Comparison of ENCODE assay signal across 8 mouse cellular contexts in genomic region chr5:118459391-118459792, GRCm38 (mm10).
DNase-seq lines count a peak whose midpoint lies in the region; ATAC-seq lines count a peak whose summit lies in the region.

No protein-coding gene starts in this region.

- peaks cover 20% of the 10 kb centered on the region; the same call in 1 of the 2 replicates for H3K27me3 ChIP-seq in forebrain, embryonic 13.5 days
- no peaks in the 10 kb centered on the region for H3K27me3 ChIP-seq in intestine, embryonic 14.5 days (replicated peaks; ENCODE audit: control insufficient read depth, insufficient read depth, low read length)

- WGBS in forebrain, embryonic 13.5 days: 0% methylated on average over 12 of the region's 12 CpGs
- 3% methylated on average over 12 of the region's 12 CpGs for WGBS in intestine, embryonic 14.5 days

- no peak for ATAC-seq in forebrain, embryonic 13.5 days
- ATAC-seq in intestine, embryonic 14.5 days (replicated peaks; ENCODE audit: low FRiP score, low TSS enrichment, low read depth): peak; percentile 59

- peaks cover 14% of the 10 kb centered on the region for H3K4me1 ChIP-seq in forebrain, embryonic 13.5 days
- peaks cover 14% of the 10 kb centered on the region for H3K4me1 ChIP-seq in intestine, embryonic 14.5 days (replicated peaks; ENCODE audit: control insufficient read depth, insufficient read depth, low read length)

- no peak overlapping the region for H3K27ac ChIP-seq in forebrain, embryonic 13.5 days
- no peak overlapping the region for H3K27ac ChIP-seq in intestine, embryonic 14.5 days (ENCODE audit: low read depth)

- peak; percentile 31 to 36 for DNase-seq in urinary bladder, adult 18-20 months (ENCODE audit: low spot score in 2 of 2)
- no peak for DNase-seq in urinary bladder, postnatal 10 days (ENCODE audit: low spot score)
- peak; percentile 75 for DNase-seq in intestine, embryonic 14.5 days (ENCODE audit: low spot score)
- DNase-seq in lung, postnatal 36 days: peak; percentile 55
- peak; percentile 40 for DNase-seq in urinary bladder, postnatal 25 days (ENCODE audit: low spot score)
- DNase-seq in Muller cell, postnatal 12 days (ENCODE audit: inconsistent ontology term): no peak
- DNase-seq in T-cell, adult 2 months (ENCODE audit: low spot score): no peak

- peak overlapping the region; percentile 57 for H3K4me2 ChIP-seq in forebrain, embryonic 13.5 days
- H3K4me2 ChIP-seq in intestine, embryonic 14.5 days (ENCODE audit: low read length): peak overlapping the region; percentile 60

- no peaks in the 10 kb centered on the region for H3K9me3 ChIP-seq in forebrain, embryonic 13.5 days (replicated peaks)
- H3K9me3 ChIP-seq in intestine, embryonic 14.5 days (ENCODE audit: control insufficient read depth, low read length): no peaks in the 10 kb centered on the region

- H3K4me3 ChIP-seq in forebrain, embryonic 13.5 days: 0 out of 2 replicates have a peak overlapping the region, but pooled peaks have one; percentile 13
- peak overlapping the region; percentile 23 for H3K4me3 ChIP-seq in intestine, embryonic 14.5 days (ENCODE audit: low read depth, low read length)

- H3K9ac ChIP-seq in forebrain, embryonic 13.5 days: no peak overlapping the region
- H3K9ac ChIP-seq in intestine, embryonic 14.5 days (ENCODE audit: low read length): peak overlapping the region; percentile 29; the same call in 1 of the 2 replicates

- H3K36me3 ChIP-seq in forebrain, embryonic 13.5 days (ENCODE audit: poor library complexity, severe bottlenecking): no peaks in the 10 kb centered on the region
- H3K36me3 ChIP-seq in intestine, embryonic 14.5 days (ENCODE audit: control insufficient read depth, insufficient read depth, low read length): no peaks in the 10 kb centered on the region

Comparison
In these comparisons a context has a peak if more than half of its experiments do, and no peak if none do; other contexts are left out.
1. DNase-seq: peak in urinary bladder, adult 18-20 months (2 of 2), intestine, embryonic 14.5 days (single experiment), lung, postnatal 36 days (single experiment) and urinary bladder, postnatal 25 days (single experiment); none in urinary bladder, postnatal 10 days (single experiment), Muller cell, postnatal 12 days (single experiment) and T-cell, adult 2 months (single experiment).